Mouse (Mus musculus) testis, postnatal 14 days (tissue): ENCODE results near the gene Shh.

Experiments used
- DNase-seq: peaks from one replicate; pipeline ENCODE4 v3.0.0; 2021; ENCODE audit warnings: low spot score

Shh gene

GRCm38 (mm10) chr5:28459456-28460225, 7.4 kb downstream of the Shh start:
- no peak for DNase-seq

DNA sequence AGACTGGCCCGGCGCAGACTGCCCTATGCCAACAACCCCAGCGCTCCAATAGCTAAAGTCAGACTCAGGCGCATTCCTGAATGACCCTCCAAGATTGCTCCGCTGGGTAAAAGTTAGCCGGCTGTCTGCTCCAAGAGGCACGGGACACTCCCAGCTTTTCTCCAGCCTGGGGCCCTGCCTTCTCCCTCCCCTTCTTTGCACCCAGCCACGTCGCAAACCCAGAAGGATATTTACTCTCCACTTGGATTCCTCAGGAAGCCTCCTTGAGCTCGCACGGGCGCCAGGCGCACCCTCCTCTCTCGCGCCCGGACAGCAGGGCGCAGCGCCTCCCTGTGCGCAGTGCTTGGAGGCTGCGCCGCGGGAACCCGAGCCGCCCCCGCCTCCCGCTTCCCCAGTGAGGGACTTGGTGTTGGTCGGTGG, 8.2 kb downstream of the Shh start:
- no peak for DNase-seq

GRCm38 (mm10) chr5:28457921-28458641, 9.0 kb downstream of the Shh start:
- peak; percentile 21 for DNase-seq

DNA sequence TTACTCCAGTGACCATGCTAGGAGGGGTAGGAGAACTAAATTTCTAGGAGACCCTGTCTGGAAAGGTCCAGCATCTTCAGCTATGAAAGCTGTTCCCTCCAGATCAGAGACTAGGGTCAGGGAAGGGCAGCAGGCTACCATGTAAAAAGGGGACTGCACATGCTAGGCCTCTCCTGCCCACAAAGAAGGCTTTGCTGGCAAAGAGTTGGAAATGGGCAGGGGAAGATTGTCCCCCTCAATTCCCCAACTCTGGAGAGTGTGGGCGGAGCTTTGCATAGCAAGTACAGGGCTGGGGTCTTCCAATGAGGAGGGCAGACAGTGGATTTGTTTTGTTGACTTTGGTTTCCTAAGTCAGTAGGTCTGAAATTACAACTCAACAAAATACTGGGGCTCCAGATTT, 10.7 kb downstream of the Shh start:
- DNase-seq, result peak; percentile 1

- DNase-seq, result peak; percentile 2
Measured at GRCm38 (mm10) chr5:28455721-28456120, 11.3 kb downstream of the Shh start.

GRCm38 (mm10) chr5:28454546-28454945, 12.5 kb downstream of the Shh start:
- peak; percentile 2 for DNase-seq

DNA sequence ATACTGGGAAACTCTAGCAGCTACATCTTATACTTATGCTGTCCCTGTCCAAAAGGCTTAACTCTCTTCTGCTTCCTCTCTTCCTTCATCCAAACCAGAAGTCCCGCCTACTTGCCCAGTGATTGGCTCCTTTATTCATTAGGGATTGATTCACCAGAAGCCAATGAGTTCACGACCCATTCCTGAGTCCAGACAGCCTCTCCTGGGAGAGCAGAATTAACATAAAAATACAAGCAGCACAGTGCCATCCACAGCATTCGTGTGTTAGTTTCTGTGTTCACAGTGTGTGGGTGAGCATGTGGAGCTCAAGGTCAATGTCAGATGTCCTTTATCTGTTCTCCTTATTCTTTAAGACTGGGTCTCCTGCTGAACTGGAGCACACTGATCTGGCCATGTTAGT, 13.5 kb downstream of the Shh start:
- no peak for DNase-seq

DNA sequence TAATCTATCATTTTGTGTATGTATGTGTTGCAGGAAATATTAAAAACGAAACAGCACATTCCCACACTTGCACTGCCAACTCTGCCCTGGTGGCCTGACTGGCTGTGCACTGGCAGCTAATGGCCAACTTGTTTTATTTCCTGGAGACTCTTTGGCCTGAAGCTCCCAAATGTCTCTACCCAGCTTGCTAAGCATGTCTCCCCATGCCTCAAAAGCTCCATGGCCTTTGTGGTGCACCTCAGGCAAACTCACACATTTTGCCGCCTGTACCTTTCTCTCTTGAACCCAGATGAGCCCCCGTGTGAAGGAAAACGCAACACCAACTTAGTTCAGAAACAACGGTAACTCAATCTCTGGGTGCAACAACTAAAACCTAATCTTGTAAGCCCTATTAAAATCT, 14.0 kb downstream of the Shh start:
- no peak for DNase-seq

DNA sequence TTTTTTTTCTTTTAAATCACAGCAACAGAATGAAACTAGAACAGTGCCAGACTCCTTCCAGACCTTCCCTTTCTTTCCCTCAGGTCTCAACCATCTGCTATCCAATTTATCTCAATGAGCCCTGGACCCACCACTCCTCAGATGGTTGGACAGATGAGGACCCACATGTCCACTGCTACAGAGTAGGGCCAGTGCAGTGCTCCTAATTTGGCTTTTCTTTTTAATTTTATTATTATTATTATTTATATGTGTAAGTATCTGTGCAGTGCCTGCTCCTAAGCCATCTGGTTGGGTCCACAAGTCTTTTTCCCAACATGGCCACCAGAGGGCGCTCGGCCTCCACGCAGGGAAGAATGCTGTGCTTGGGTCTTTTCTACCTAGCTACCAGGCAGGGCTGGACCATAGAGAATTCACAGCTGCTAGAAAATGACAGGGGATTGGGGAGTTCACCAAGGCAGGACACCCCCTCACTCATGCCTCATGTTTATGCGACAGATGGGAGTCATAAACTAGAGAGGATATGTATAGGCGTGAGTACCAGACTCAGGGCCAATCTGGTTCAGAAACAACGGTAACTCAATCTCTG, 15.9 kb downstream of the Shh start:
- peak; percentile 73 for DNase-seq

GRCm38 (mm10) chr5:28450126-28450890, 16.7 kb downstream of the Shh start:
- DNase-seq, result no peak

DNA sequence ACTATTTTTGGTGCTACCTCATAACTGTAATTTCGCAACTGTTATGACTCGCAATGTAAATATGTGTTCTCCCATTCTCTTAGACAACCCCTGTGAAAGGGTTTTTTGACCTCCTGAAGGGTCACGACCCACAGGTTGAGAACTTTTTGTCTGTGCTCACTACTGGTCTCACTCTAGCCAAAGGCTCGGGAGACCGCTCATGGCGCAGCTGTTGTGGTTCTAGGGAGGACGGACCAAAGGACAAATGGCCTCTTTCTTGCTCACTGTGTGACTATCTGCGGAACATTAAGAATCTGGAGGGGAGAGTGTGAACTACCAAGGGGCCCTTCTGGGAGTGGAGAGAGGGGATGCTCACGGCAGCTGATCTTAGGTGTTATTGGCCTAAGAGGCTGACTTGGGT, 41.1 kb downstream of the Shh start:
- DNase-seq, result no peak

- peak; percentile 3 for DNase-seq
Measured at GRCm38 (mm10) chr5:28423781-28424180, 43.3 kb downstream of the Shh start.

- DNase-seq, result no peak
Measured at GRCm38 (mm10) chr5:28419640-28420265, 47.3 kb downstream of the Shh start.

DNA sequence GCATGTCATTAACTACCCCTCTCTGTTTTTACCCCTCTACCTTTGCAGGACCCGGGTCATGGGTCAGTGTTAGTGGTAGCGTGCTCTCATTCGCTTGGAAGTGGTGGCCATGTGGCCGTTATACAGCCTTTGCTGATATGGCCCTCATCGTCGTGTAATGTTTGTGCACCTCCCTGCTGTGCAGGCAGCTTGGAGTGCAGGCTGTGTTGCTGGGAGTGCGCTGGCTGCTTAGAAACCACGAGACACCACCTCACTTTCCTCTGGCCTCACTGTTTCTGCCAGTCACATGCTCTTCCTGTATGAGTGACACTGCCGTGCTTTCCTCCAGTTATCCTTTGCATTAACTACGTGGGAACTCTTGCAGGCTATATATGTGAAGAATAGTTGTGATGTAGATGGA, 48.3 kb downstream of the Shh start:
- no peak for DNase-seq

DNA sequence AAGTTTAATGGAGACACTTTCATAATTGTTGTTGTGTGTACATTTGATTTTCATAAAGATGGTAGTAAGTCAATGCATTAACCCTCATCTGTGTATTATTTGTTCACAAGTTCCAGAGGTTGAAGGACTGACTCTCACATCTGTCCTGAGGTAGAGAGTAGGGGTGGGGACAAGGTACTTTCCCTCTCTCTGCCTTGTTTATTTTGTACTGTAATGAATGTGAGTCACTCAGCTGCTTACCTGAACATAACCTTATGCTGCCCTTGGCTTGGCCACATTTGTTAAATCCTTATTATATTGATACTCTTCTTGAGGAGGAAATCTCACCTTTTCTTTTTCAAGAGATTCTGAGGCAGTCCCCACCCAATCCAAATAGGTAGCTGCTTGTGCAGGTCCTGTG, 51.0 kb downstream of the Shh start:
- no peak for DNase-seq

DNA sequence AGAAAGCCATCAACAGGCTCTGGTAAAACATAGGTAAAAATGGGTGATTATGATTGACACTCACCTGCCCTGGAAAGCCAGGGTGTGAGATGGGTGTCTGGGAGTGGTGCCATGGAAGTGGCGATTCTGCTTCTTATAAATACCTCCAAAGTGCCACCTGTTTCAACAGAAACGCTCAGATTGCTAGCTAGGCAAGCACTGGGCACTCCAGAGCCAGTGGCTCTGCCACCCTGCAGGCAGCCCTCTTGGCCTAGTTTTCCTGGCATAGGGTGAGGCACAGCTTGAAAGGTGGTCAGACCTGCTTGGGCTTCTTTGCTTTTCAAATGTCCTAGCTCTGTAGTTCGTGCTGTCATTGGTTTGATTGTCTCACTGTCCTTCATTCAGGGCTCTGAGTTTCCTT, 53.0 kb downstream of the Shh start:
- no peak for DNase-seq

DNA sequence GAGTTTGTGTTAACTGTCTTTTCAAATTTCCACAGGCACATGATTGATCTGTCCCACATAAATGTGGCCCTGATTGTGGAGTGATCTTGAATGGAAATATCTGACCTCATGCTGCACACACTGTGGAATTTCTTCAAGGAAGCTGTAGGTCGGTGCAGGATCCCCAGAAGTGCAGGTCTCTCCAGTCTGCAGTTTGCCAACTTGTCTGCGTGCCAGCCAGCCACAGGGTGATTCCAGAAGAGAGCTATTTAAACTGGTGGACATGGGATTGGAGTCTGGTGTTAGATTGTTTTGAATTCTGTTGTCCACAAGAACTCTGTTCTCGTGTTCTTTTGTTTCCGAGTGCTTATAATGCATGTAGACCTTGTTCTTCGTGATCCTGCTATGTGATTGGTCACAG, 53.5 kb downstream of the Shh start:
- DNase-seq, result no peak

GRCm38 (mm10) chr5:28412006-28412685, 54.9 kb downstream of the Shh start:
- DNase-seq, result peak; percentile 42
